Mouse (Mus musculus) intestine, embryonic 16.5 days (tissue): ENCODE measurements at regions not wholly inside any gene's neighbourhood (a gene's known extent, or its start where the extent isn't known, plus 50 kb on each side); places are given as distances from the start of the nearest gene placed in this dataset.

Experiments used
- ATAC-seq: fragments of 200-750 bp; cut with Nextera tagmentation; 2 replicates; pipeline ENCODE4 v1.8.0; 2017; ENCODE audit warnings: moderate TSS enrichment, moderate library complexity
- H3K27ac ChIP-seq: fragments of 300-500 bp; sonication (generic); 2 replicates; pipeline ENCODE4 v1.5.1; 2014; ENCODE audit warnings: mild to moderate bottlenecking, low read length
- H3K27me3 ChIP-seq: fragments of 300-500 bp; sonication (generic); replicated peaks from 2 replicates; pipeline ENCODE4 v1.6.1; 2014; ENCODE audit warnings: low read length, control low read depth, mixed read lengths; ENCODE audit not compliant: control insufficient read depth, insufficient read depth
- H3K36me3 ChIP-seq: fragments of 300-500 bp; sonication (generic); 2 replicates; pipeline ENCODE4 v1.6.1; 2014; ENCODE audit warnings: low read length, control low read depth; ENCODE audit not compliant: control insufficient read depth, insufficient read depth
- H3K4me1 ChIP-seq: fragments of 300-500 bp; sonication (generic); 2 replicates; pipeline ENCODE4 v1.6.1; 2014; ENCODE audit warnings: low read length, control low read depth, mixed read lengths; ENCODE audit not compliant: control insufficient read depth, insufficient read depth
- H3K4me2 ChIP-seq: fragments of 300-500 bp; sonication (generic); 2 replicates; pipeline ENCODE4 v1.6.1; 2014; ENCODE audit warnings: low read depth, low read length, control low read depth
- H3K4me3 ChIP-seq: fragments of 300-500 bp; sonication (generic); 2 replicates; pipeline ENCODE4 v1.5.1; 2014; ENCODE audit warnings: mild to moderate bottlenecking, low read length
- H3K9ac ChIP-seq: fragments of 300-500 bp; sonication (generic); 2 replicates; pipeline ENCODE4 v1.6.1; 2014; ENCODE audit warnings: low read depth, low read length
- H3K9me3 ChIP-seq: fragments of 300-500 bp; sonication (generic); 2 replicates; pipeline ENCODE4 v1.6.1; 2016; ENCODE audit warnings: low read length, control low read depth; ENCODE audit not compliant: control insufficient read depth
- WGBS: fragments of 180-500 bp; shearing (Covaris S2); extraction: QIAGEN DNeasy Blood & Tissue Kit; methylation state at CpG from one replicate; pipeline ENCODE4 v1.1.7; 2014; 5-methylcytosine and 5-hydroxymethylcytosine counted together

GRCm38 (mm10) chr3:39937719-39938278 lies 593.3 kb upstream of the Intu start:
- WGBS = 87% methylated on average over 3 of the region's 3 CpGs

GRCm38 (mm10) chr3:39944581-39944980 lies 586.5 kb upstream of the Intu start:
- no peaks in the 10 kb centered on the region for H3K36me3 ChIP-seq
- H3K9me3 ChIP-seq = no peaks in the 10 kb centered on the region
- 77% methylated on average over 3 of the region's 3 CpGs for WGBS
- H3K4me2 ChIP-seq = no peak overlapping the region
- no peak overlapping the region for H3K27ac ChIP-seq
- no peaks in the 10 kb centered on the region for H3K4me1 ChIP-seq
- no peak overlapping the region for H3K4me3 ChIP-seq
- H3K27me3 ChIP-seq = no peaks in the 10 kb centered on the region
- no peak for ATAC-seq
- H3K9ac ChIP-seq = no peak overlapping the region

More at GRCm38 (mm10) chr3:39937719-39938278, 593.3 kb upstream of the Intu start:
- no peaks in the 10 kb centered on the region for H3K36me3 ChIP-seq
- H3K4me3 ChIP-seq = no peak overlapping the region
- no peak for ATAC-seq
- H3K9ac ChIP-seq = no peak overlapping the region
- no peaks in the 10 kb centered on the region for H3K4me1 ChIP-seq
- H3K9me3 ChIP-seq = no peaks in the 10 kb centered on the region
- H3K27me3 ChIP-seq = no peaks in the 10 kb centered on the region
- no peak overlapping the region for H3K27ac ChIP-seq
- no peak overlapping the region for H3K4me2 ChIP-seq

GRCm38 (mm10) chr3:39952103-39952502 lies 579.0 kb upstream of the Intu start:
- Histone ChIP-seq H3K27me3 (no peaks in the 10 kb centered on the region), H3K9me3 (0 out of 2 replicates have a peak, but pooled peaks cover 4% of the 10 kb centered on the region), H3K27ac (no peak overlapping the region), H3K4me3 (no peak overlapping the region), H3K4me2 (no peak overlapping the region), H3K36me3 (no peaks in the 10 kb centered on the region), H3K4me1 (no peaks in the 10 kb centered on the region), H3K9ac (no peak overlapping the region)
- ATAC-seq = no peak
- 88% methylated on average over 2 of the region's 2 CpGs for WGBS

GRCm38 (mm10) chr3:39952556-39952955 lies 578.5 kb upstream of the Intu start:
- Histone ChIP-seq H3K4me3 (no peak overlapping the region), H3K27me3 (no peaks in the 10 kb centered on the region), H3K4me2 (no peak overlapping the region), H3K4me1 (no peaks in the 10 kb centered on the region), H3K9me3 (0 out of 2 replicates have a peak, but pooled peaks cover 4% of the 10 kb centered on the region), H3K36me3 (no peaks in the 10 kb centered on the region), H3K9ac (no peak overlapping the region), H3K27ac (no peak overlapping the region)
- no peak for ATAC-seq
- WGBS = 92% methylated on average over 1 of the region's 1 CpGs

- Histone ChIP-seq H3K4me3 (no peak overlapping the region), H3K9ac (no peak overlapping the region), H3K4me1 (no peaks in the 10 kb centered on the region), H3K27me3 (no peaks in the 10 kb centered on the region), H3K9me3 (no peaks in the 10 kb centered on the region), H3K36me3 (no peaks in the 10 kb centered on the region), H3K27ac (no peak overlapping the region), H3K4me2 (no peak overlapping the region)
- ATAC-seq = no peak
- 66% methylated on average over 7 of the region's 7 CpGs for WGBS
These were observed 569.0 kb upstream of the Intu start for GRCm38 (mm10) chr3:39961836-39962640.

- no peak overlapping the region for H3K4me3 ChIP-seq
- H3K9ac ChIP-seq = no peak overlapping the region
- no peak overlapping the region for H3K27ac ChIP-seq
- no peaks in the 10 kb centered on the region for H3K9me3 ChIP-seq
- H3K4me1 ChIP-seq = no peaks in the 10 kb centered on the region
- no peak overlapping the region for H3K4me2 ChIP-seq
- 97% methylated on average over 2 of the region's 2 CpGs for WGBS
- ATAC-seq = no peak
- H3K27me3 ChIP-seq = no peaks in the 10 kb centered on the region
- H3K36me3 ChIP-seq = no peaks in the 10 kb centered on the region
These were observed 565.7 kb upstream of the Intu start for GRCm38 (mm10) chr3:39965431-39965830.

GRCm38 (mm10) chr3:39966390-39966789 lies 564.7 kb upstream of the Intu start:
- Histone ChIP-seq H3K9me3 (no peaks in the 10 kb centered on the region), H3K4me1 (no peaks in the 10 kb centered on the region), H3K27me3 (no peaks in the 10 kb centered on the region), H3K36me3 (no peaks in the 10 kb centered on the region), H3K9ac (no peak overlapping the region), H3K4me3 (no peak overlapping the region), H3K27ac (no peak overlapping the region), H3K4me2 (no peak overlapping the region)
- WGBS = 92% methylated on average over 2 of the region's 2 CpGs
- ATAC-seq = no peak

GRCm38 (mm10) chr3:39976937-39977336 lies 554.1 kb upstream of the Intu start:
- H3K4me1 ChIP-seq = no peaks in the 10 kb centered on the region
- no peaks in the 10 kb centered on the region for H3K27me3 ChIP-seq
- no peaks in the 10 kb centered on the region for H3K9me3 ChIP-seq
- H3K36me3 ChIP-seq = no peaks in the 10 kb centered on the region
- no peak overlapping the region for H3K27ac ChIP-seq
- H3K9ac ChIP-seq = no peak overlapping the region
- no peak for ATAC-seq
- H3K4me3 ChIP-seq = no peak overlapping the region
- no peak overlapping the region for H3K4me2 ChIP-seq
- WGBS = 96% methylated on average over 2 of the region's 2 CpGs

- Histone ChIP-seq H3K9ac (no peak overlapping the region), H3K4me2 (no peak overlapping the region), H3K4me3 (no peak overlapping the region), H3K27me3 (no peaks in the 10 kb centered on the region), H3K27ac (no peak overlapping the region), H3K9me3 (no peaks in the 10 kb centered on the region), H3K4me1 (no peaks in the 10 kb centered on the region), H3K36me3 (no peaks in the 10 kb centered on the region)
- 26% methylated on average over 3 of the region's 3 CpGs for WGBS
- ATAC-seq = no peak
These were observed 552.0 kb upstream of the Intu start for GRCm38 (mm10) chr3:39978916-39979679.
